Mouse (Mus musculus): ENCODE results near the gene Tgds. TPM values are rescaled to one million over a fixed set of nuclear protein-coding genes. Genes with fewer than 3 reads are reported as not detected.
"Not testable (repeated sequence)": the region's sequence is repeated elsewhere in the genome, so short reads cannot be mapped to it uniquely, and the experiment has no call there.

Tgds gene
- polyA plus RNA-seq (2015; fragmentation: Nextera tagmentation; extraction: Ambion mirVana) = 34.4 and 35.3 TPM in 2 replicates

GRCm38 (mm10) chr14:118132642-118132977, at the start of gene Tgds:
Gene Tgds (minus strand): TSS chr14:118132755.
- DNase-seq (ENCODE audit: low spot score) = peak; percentile 99

- no peak for DNase-seq (ENCODE audit: low spot score)
Measured at GRCm38 (mm10) chr14:118180711-118181177, 48.2 kb upstream of the Tgds start.

- peak; percentile 71 for DNase-seq (ENCODE audit: low spot score)
Measured at GRCm38 (mm10) chr14:118180117-118180557, 47.6 kb upstream of the Tgds start.

GRCm38 (mm10) chr14:118179701-118180100, 47.1 kb upstream of the Tgds start:
- DNase-seq (ENCODE audit: low spot score) = no peak

GRCm38 (mm10) chr14:118179251-118179650, 46.7 kb upstream of the Tgds start:
- DNase-seq (ENCODE audit: low spot score) = no peak

- no peak for DNase-seq (ENCODE audit: low spot score)
Measured at GRCm38 (mm10) chr14:118175694-118176085, 43.1 kb upstream of the Tgds start.

GRCm38 (mm10) chr14:118175071-118175693, 42.6 kb upstream of the Tgds start:
- DNase-seq (ENCODE audit: low spot score) = no peak

GRCm38 (mm10) chr14:118173590-118174203, 41.1 kb upstream of the Tgds start:
- DNase-seq (ENCODE audit: low spot score) = peak; percentile 41

GRCm38 (mm10) chr14:118168776-118169175, 36.2 kb upstream of the Tgds start:
- DNase-seq (ENCODE audit: low spot score) = no peak

- DNase-seq (ENCODE audit: low spot score) = no peak
Measured at GRCm38 (mm10) chr14:118162640-118163039, 30.1 kb upstream of the Tgds start.

GRCm38 (mm10) chr14:118161751-118162150, 29.2 kb upstream of the Tgds start:
- DNase-seq (ENCODE audit: low spot score) = no peak

- DNase-seq (ENCODE audit: low spot score) = peak; percentile 62
Measured at GRCm38 (mm10) chr14:118157146-118157545, 24.6 kb upstream of the Tgds start.

GRCm38 (mm10) chr14:118156740-118157139, 24.2 kb upstream of the Tgds start:
- no peak for DNase-seq (ENCODE audit: low spot score)

- not testable (repeated sequence) for DNase-seq (ENCODE audit: low spot score)
Measured at GRCm38 (mm10) chr14:118156056-118156455, 23.5 kb upstream of the Tgds start.

- DNase-seq (ENCODE audit: low spot score) = no peak
Measured at GRCm38 (mm10) chr14:118152294-118152651, 19.7 kb upstream of the Tgds start.

- DNase-seq (ENCODE audit: low spot score) = no peak
Measured at GRCm38 (mm10) chr14:118151651-118152293, 19.2 kb upstream of the Tgds start.

GRCm38 (mm10) chr14:118150656-118151551, 18.3 kb upstream of the Tgds start:
- no peak for DNase-seq (ENCODE audit: low spot score)

- DNase-seq (ENCODE audit: low spot score) = no peak
Measured at GRCm38 (mm10) chr14:118148554-118148953, 16.0 kb upstream of the Tgds start.

- no peak for DNase-seq (ENCODE audit: low spot score)
Measured at GRCm38 (mm10) chr14:118148046-118148445, 15.5 kb upstream of the Tgds start.

GRCm38 (mm10) chr14:118142283-118142682, 9.7 kb upstream of the Tgds start:
- no peak for DNase-seq (ENCODE audit: low spot score)

- peak; percentile 44 for DNase-seq (ENCODE audit: low spot score)
Measured at GRCm38 (mm10) chr14:118137487-118137886, 4.9 kb upstream of the Tgds start.

Measured in thymus, postnatal 0 days (tissue).